Mouse (Mus musculus) C2C12 (cell line): ENCODE data around the gene Usf2.
"Not testable (repeated sequence)": the region's sequence is repeated elsewhere in the genome, so short reads cannot be mapped to it uniquely, and the experiment has no call there.

Experiments
- CTCF ChIP-seq: IDR thresholded peaks from one replicate; pipeline ENCODE4 v1.5.1; 2011; ENCODE audit not compliant: control insufficient read depth, insufficient read depth, insufficient read length
- FOSL1 ChIP-seq: IDR thresholded peaks from one replicate; pipeline ENCODE4 v1.8.0; 2011; ENCODE audit warnings: mild to moderate bottlenecking, low read length; ENCODE audit not compliant: poor library complexity, insufficient read depth, severe bottlenecking
- MAX ChIP-seq: IDR thresholded peaks from one replicate; pipeline ENCODE4 v1.6.1; 2011; ENCODE audit warnings: mild to moderate bottlenecking, control low read depth
- MYOG ChIP-seq: IDR thresholded peaks from one replicate; pipeline ENCODE4 v1.6.1; 2011; ENCODE audit not compliant: control insufficient read depth, insufficient read length; ENCODE audit errors: extremely low read depth
- USF1 ChIP-seq: IDR thresholded peaks from one replicate; pipeline ENCODE4 v1.6.1; 2011; ENCODE audit warnings: low read depth, mild to moderate bottlenecking, control low read depth, moderate library complexity

GRCm38 (mm10) chr7:30940070-30940469, 16.5 kb downstream of the Usf2 start:
- TF ChIP-seq CTCF, MYOG, USF1, MAX, FOSL1: not testable (repeated sequence)
